Mouse (Mus musculus) lung, postnatal 4 days (tissue): ENCODE measurements around the gene Galr2.
A peak's percentile ranks its signal among the peaks of the same experiment; 100 is the strongest.

ENCODE experiments used
- DNase-seq, 2 experiments: peaks; one replicate each; pipeline ENCODE4 v3.0.0; 2021

The Galr2 gene

GRCm38 (mm10) chr11:116307762-116308531 is 27.2 kb downstream of the Galr2 start:
- peak in 1 of 2 experiments; percentile 16 for DNase-seq

DNA sequence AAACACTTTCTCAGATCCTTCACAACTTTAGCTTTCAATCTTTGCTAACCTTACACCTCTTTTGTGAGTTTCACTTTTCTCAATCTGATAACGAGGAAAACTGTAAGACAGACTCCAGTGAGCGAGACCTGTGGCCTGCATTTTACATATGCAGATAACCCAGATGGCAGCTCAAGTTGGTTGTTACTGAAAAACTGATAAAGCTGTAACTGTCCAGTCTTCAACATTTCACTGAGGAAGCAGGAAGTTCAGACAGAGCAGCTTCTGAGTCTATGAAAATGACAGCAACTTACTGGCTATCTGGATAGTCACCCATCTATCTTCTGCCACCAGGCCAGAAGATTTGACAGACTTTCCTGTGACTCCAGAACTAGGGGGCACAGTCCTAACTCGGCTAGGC is 28.9 kb downstream of the Galr2 start:
- no peak for DNase-seq

- DNase-seq: peak; percentile 23 to 76
Measured at GRCm38 (mm10) chr11:116311169-116311568, 30.4 kb downstream of the Galr2 start.

- DNase-seq: peak in 1 of 2 experiments; percentile 62
Measured at GRCm38 (mm10) chr11:116312359-116312758, 31.6 kb downstream of the Galr2 start.

- peak; percentile 84 to 90 for DNase-seq
Measured at GRCm38 (mm10) chr11:116318719-116319659, 38.2 kb downstream of the Galr2 start.

DNA sequence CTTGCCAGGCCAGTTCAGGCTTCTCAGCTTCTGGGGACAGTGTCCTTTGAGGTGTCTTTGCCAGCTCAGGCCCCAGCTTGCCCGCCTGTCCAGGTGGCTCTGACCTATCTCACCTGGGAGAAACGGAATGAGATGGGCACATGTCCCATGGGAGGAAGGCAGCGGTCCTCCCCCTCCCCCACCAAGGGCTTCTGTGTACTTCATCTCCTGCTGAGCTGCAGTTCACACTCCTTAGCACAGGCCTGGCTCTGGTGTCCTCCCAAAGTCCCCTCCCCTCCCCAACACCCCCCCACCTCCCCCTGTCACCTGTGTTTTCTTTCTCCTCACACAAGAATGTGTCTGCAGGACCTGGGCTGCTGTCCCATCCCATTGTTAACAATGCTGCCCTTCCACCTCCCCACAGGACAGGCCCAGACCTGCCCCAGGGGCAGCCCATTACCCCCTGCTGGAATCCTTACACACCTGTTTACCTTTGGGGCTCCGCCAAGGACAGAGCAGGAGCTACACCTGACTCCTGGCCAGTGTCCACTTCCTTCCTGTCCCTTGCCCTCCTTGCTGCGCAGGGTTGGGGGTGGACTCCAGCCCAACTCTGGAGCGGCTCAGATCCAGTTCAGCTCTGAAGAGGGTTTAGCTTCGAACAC is 46.3 kb downstream of the Galr2 start:
- no peak for DNase-seq

DNA sequence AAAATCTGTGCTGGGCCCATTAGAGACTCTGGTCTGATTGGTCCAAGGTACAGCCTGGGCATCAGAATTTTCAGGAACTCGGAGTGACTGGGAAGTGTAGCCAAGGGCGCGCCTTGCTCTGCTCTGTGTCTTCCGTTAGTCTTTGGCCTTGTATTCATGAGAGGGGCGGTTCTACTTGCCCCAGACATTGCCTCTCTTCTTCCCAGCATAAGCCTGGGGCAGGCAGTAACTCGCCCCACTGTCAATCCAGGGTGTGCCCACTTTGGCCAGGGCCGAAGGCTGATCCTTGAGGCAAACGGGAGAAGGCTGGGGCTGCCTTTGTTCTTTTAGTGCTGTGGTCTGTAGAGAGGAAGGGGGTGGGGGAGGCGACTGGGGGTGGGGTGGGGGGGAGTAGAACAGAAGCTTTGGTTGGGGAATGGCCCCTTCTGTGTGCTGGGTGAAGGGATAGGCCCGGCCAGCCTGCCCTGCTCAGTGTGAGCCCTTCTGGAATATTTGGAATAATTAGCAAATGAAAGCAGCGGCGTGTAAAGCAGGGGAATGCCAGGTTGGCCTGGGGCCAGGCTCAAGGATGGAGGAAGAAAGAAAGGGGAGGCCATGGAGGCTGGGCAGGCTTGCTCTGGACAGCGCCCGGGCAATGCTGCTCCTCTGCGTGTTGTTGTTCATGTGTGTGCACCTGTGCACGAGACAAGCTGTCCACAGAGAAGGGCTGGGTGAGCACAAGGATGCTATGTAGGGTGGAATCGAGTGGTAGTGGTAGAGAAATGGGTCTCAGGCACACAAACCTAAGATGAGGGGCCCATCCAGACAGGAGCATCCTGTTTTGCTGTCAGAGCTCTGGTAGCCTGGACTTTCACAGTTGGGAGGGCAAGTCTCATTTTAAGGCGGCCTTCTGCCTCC is 48.8 kb downstream of the Galr2 start:
- peak; percentile 52 to 65 for DNase-seq

DNA sequence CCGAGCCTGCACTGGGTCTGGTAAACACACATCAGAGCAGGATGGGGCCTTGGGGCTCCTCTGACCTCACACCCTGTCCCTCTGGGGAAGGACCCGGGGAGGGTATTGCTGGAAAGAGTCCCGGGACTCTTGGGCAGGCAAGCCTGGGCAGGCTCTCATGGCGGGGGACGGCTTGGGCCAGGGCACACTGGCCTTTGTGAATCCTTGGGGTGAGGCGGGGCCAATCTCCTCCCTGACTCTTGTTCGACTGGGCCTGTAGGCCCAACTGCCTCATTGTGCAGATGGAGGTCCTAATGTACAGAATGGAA is 49.4 kb downstream of the Galr2 start:
- no peak for DNase-seq

DNA sequence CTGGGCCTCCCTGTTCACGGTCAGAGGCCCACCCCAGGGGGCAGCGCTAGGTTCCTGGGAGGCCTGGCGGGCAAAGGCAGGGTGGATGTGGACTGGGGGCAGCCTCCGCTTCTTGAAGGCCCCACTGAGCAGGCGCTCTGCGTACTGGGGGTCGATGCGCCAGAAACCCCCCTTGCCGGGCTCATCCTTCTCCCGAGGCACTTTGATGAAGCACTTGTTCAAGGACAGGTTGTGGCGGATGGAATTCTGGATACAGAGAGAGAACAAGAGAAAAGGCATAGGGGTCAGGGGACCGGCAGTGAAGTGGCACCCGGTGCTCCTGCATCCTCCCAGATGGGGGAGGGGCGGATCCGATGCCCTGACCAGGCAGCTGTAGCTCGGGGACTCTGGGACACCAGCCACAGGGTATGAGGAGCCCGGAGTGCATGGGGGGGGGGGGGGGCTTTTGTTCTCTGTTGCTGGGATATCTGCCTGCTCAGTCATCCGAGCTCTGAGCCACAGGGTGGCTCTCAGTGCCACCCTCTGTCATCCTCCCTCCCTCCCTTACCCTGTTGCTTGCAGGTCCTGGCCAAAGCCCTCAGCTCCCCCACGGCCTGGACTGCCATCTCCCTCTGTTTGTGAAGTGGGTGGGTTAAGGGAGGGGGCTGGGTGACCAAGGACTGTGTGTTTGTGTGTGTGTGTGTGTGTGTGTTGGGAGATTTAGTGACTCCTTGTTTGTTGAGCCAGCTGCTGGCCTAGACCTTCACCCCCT is 51.7 kb downstream of the Galr2 start:
- no peak for DNase-seq

GRCm38 (mm10) chr11:116332983-116333270 is 52.2 kb downstream of the Galr2 start:
- DNase-seq: no peak
